Mouse (Mus musculus) 3T3-L1 (cell line): Measurements from ENCODE around the gene Grem1.
A peak's percentile ranks its signal among the peaks of the same experiment; 100 is the strongest.

ENCODE experiments used
- DNase-seq: peaks from one replicate; pipeline ENCODE4 v3.0.0-alpha.2; 2015; ENCODE audit warnings: low read depth, low spot score

The Grem1 gene

GRCm38 (mm10) chr2:113758311-113759161, at the start of gene Grem1:
Grem1 (minus strand) TSS chr2:113758646.
- peak; percentile 48 for DNase-seq

- DNase-seq, result peak; percentile 92
Observed at GRCm38 (mm10) chr2:113807640-113808039, 49.2 kb upstream of the Grem1 start.

- DNase-seq, result no peak
Observed at GRCm38 (mm10) chr2:113806851-113807577, 48.6 kb upstream of the Grem1 start.

- no peak for DNase-seq
Observed at GRCm38 (mm10) chr2:113805765-113806164, 47.3 kb upstream of the Grem1 start.

- no peak for DNase-seq
Observed at GRCm38 (mm10) chr2:113803753-113804152, 45.3 kb upstream of the Grem1 start.

- no peak for DNase-seq
Observed at GRCm38 (mm10) chr2:113800846-113801245, 42.4 kb upstream of the Grem1 start.

GRCm38 (mm10) chr2:113798605-113799004, 40.2 kb upstream of the Grem1 start:
- no peak for DNase-seq

GRCm38 (mm10) chr2:113795186-113795585, 36.7 kb upstream of the Grem1 start:
- DNase-seq, result no peak

GRCm38 (mm10) chr2:113793521-113793920, 35.1 kb upstream of the Grem1 start:
- no peak for DNase-seq

GRCm38 (mm10) chr2:113788821-113789387, 30.5 kb upstream of the Grem1 start:
- DNase-seq, result peak; percentile 62

GRCm38 (mm10) chr2:113787882-113788281, 29.4 kb upstream of the Grem1 start:
- no peak for DNase-seq

- DNase-seq, result no peak
Observed at GRCm38 (mm10) chr2:113784851-113785250, 26.4 kb upstream of the Grem1 start.

GRCm38 (mm10) chr2:113781521-113781920, 23.1 kb upstream of the Grem1 start:
- DNase-seq, result no peak

- no peak for DNase-seq
Observed at GRCm38 (mm10) chr2:113781107-113781506, 22.7 kb upstream of the Grem1 start.

- no peak for DNase-seq
Observed at GRCm38 (mm10) chr2:113779336-113779735, 20.9 kb upstream of the Grem1 start.

- peak; percentile 58 for DNase-seq
Observed at GRCm38 (mm10) chr2:113778036-113778435, 19.6 kb upstream of the Grem1 start.

GRCm38 (mm10) chr2:113776297-113776696, 17.9 kb upstream of the Grem1 start:
- DNase-seq, result no peak

- no peak for DNase-seq
Observed at GRCm38 (mm10) chr2:113774150-113774805, 15.8 kb upstream of the Grem1 start.

GRCm38 (mm10) chr2:113768541-113769303, 10.3 kb upstream of the Grem1 start:
- DNase-seq, result peak; percentile 88

- no peak for DNase-seq
Observed at GRCm38 (mm10) chr2:113765885-113766284, 7.4 kb upstream of the Grem1 start.

GRCm38 (mm10) chr2:113764968-113765367, 6.5 kb upstream of the Grem1 start:
- DNase-seq, result peak; percentile 76
